Mouse (Mus musculus): Measurements from ENCODE around the gene Ptprc. TPM values are rescaled to one million over a fixed set of nuclear protein-coding genes. Genes with fewer than 3 reads are reported as not detected.

Gene Ptprc
- polyA plus RNA-seq, 1 experiment, result 75.0 TPM

DNA sequence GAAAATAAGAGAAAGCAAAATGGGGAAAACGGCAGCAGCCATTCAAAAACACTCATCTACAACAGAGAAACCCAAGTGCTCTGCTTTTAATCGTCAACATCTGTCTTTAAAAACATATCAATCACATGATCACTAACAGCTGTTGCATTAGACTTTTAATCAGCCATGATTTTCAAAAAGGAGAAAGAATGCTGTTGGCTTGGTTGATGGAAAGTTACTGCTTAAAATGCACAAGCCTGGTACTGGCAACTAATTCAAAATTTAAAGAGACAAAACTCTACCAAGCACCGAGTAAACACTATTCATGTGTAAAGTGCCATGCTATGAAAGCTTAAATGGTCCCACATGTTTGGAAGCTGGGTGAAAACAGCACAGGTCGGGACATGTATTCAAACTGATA, 151.9 kb downstream of the Ptprc start:
- no peak overlapping the region for H3K27ac ChIP-seq (ENCODE audit: control insufficient read depth, insufficient read depth, low read depth, low read length, poor library complexity)
- H3K4me1 ChIP-seq (ENCODE audit: control insufficient read depth, insufficient read depth, low read length), result no peaks in the 10 kb centered on the region
- no peak for TF ChIP-seq POLR2A (IDR thresholded peaks at IDR 0.05; ENCODE audit: borderline replicate concordance, control insufficient read depth, low read depth, low read length)
- no peak overlapping the region for H3K4me3 ChIP-seq (replicated peaks; ENCODE audit: control insufficient read depth, low read depth, low read length)
- 78% methylated on average over 4 of the region's 4 CpGs for WGBS

DNA sequence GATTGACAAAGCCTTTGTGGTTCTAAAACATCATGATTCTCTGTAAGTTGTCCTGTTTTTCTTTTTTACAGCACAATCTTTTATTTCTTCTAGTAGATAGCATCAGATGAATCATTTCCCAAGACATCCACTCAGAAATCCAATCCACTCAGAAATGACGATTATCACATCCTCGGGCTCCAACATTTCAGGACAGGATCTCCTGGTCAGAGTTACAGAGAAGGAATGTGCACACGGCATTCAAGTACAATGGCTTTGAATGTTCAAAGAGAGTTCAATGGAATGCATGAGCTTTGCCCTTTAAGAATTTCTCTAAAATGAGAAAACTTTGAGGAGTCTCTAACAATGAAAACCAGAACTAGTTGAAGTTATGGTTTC, 152.6 kb downstream of the Ptprc start:
- WGBS, result 84% methylated on average over 3 of the region's 3 CpGs
- Histone ChIP-seq H3K27ac (ENCODE audit: control insufficient read depth, insufficient read depth, low read depth, low read length, poor library complexity) (no peak overlapping the region), H3K4me3 (replicated peaks; ENCODE audit: control insufficient read depth, low read depth, low read length) (no peak overlapping the region), H3K4me1 (ENCODE audit: control insufficient read depth, insufficient read depth, low read length) (no peaks in the 10 kb centered on the region)
- TF ChIP-seq CTCF (IDR thresholded peaks at IDR 0.05; ENCODE audit: control insufficient read depth, insufficient read depth, low read length) (no peak), POLR2A (IDR thresholded peaks at IDR 0.05; ENCODE audit: borderline replicate concordance, control insufficient read depth, low read depth, low read length) (no peak)

DNA sequence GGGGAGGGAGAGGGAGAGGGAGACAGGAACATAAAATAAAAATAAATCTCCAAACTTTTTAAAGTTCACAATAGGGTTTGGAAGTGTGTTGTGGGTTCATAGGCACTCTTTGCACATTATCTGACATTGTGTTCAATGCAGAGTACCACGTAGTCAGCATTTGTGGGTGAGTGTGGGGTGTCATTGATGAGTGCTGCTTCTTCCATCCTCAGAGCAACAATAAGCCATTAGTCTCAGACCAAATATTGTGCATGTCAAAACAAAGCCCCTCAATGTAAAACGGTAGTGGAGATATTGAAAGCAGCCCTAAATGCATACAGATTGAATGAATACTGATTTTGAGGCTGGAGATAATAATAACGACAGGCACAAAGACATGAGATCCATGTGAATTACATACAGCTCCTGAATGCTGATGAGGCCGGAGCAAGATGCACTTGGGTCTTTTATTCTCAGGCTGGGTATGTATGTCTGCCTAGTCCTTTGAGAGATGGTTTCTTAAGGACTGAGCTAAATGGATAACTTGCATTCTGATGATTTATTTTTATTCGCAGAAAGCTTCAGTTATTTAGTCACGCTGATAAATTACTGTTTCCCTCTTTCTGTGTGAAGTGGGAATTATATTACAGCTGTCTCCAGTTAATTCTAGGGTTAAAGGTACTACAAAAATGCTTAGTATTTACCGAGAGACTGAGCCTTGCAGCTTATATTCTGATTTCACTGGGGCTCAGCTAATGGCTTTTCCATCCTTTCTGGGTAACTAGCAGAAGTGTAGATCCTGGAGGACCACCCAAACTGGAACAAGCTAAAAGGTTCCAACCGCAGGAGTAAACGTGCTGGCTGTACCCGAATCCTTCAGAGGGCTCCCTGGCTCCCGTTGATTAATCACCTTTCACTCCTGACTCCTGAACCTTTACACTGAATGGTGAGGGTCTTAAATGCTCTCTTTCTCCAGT, 153.3 kb downstream of the Ptprc start:
- H3K27ac ChIP-seq (ENCODE audit: control insufficient read depth, insufficient read depth, low read depth, low read length, poor library complexity), result no peak overlapping the region
- H3K4me3 ChIP-seq (replicated peaks; ENCODE audit: control insufficient read depth, low read depth, low read length), result no peak overlapping the region
- no peak for TF ChIP-seq POLR2A (IDR thresholded peaks at IDR 0.05; ENCODE audit: borderline replicate concordance, control insufficient read depth, low read depth, low read length)
- no peak for TF ChIP-seq CTCF (IDR thresholded peaks at IDR 0.05; ENCODE audit: control insufficient read depth, insufficient read depth, low read length)
- H3K4me1 ChIP-seq (ENCODE audit: control insufficient read depth, insufficient read depth, low read length), result no peaks in the 10 kb centered on the region
- 82% methylated on average over 11 of the region's 11 CpGs for WGBS

Other genes starting within 250 kb of the Ptprc start
- not detected in 2 replicates for gene Atp6v1g3, start 98.0 kb upstream of the Ptprc start, polyA plus RNA-seq (2011; ENCODE audit: insufficient read depth, insufficient read length, low replicate concordance, missing spikeins)

All from bone marrow, adult 2 months (tissue).